Mouse (Mus musculus) intestine, postnatal 0 days (tissue): ENCODE measurements around the gene Gm9918. TPM values are rescaled to one million over a fixed set of nuclear protein-coding genes. Genes with fewer than 3 reads are reported as not detected.

ENCODE experiments used
- ATAC-seq: fragments of 200-750 bp; cut with Nextera tagmentation; 2 replicates; pipeline ENCODE4 v1.8.0; 2017; ENCODE audit warnings: mild to moderate bottlenecking, moderate TSS enrichment, moderate library complexity
- H3K27ac ChIP-seq: fragments of 300-500 bp; sonication (generic); 2 replicates; pipeline ENCODE4 v1.5.1; 2014; ENCODE audit warnings: mild to moderate bottlenecking, low read depth, low read length, moderate library complexity
- H3K27me3 ChIP-seq: fragments of 300-500 bp; sonication (generic); replicated peaks from 2 replicates; pipeline ENCODE4 v1.6.1; 2014; ENCODE audit warnings: low read length, mixed read lengths; ENCODE audit not compliant: control insufficient read depth, insufficient read depth
- H3K36me3 ChIP-seq: fragments of 300-500 bp; sonication (generic); 2 replicates; pipeline ENCODE4 v1.6.1; 2014; ENCODE audit warnings: mild to moderate bottlenecking, moderate library complexity; ENCODE audit not compliant: control insufficient read depth, insufficient read depth
- H3K4me1 ChIP-seq: fragments of 300-500 bp; sonication (generic); replicated peaks from 2 replicates; pipeline ENCODE4 v1.6.1; 2014; ENCODE audit warnings: antibody characterized with exemption, low read length, mixed read lengths; ENCODE audit not compliant: control insufficient read depth, insufficient read depth
- H3K4me2 ChIP-seq: fragments of 300-500 bp; sonication (generic); replicated peaks from 2 replicates; pipeline ENCODE4 v1.6.1; 2014; ENCODE audit warnings: low read depth, mild to moderate bottlenecking, moderate library complexity
- H3K4me3 ChIP-seq: fragments of 300-500 bp; sonication (generic); 2 replicates; pipeline ENCODE4 v1.5.1; 2014; ENCODE audit warnings: low read depth, low read length
- H3K9ac ChIP-seq: fragments of 300-500 bp; sonication (generic); 2 replicates; pipeline ENCODE4 v1.6.1; 2014; ENCODE audit warnings: mild to moderate bottlenecking, low read depth, low read length
- H3K9me3 ChIP-seq: fragments of 300-500 bp; sonication (generic); 2 replicates; pipeline ENCODE4 v1.6.1; 2016; ENCODE audit warnings: mixed run types; ENCODE audit not compliant: control insufficient read depth
- CTCF ChIP-seq: sonication (generic); IDR thresholded peaks from 2 replicates; pipeline ENCODE4 v1.5.1; 2016; ENCODE audit warnings: low read depth, mild to moderate bottlenecking, control low read depth, antibody characterized with exemption, moderate library complexity
- WGBS: fragments of 180-500 bp; shearing (Covaris S2); extraction: QIAGEN DNeasy Blood & Tissue Kit; methylation state at CpG from one replicate; pipeline ENCODE4 v1.1.7; 2014; 5-methylcytosine and 5-hydroxymethylcytosine counted together
- polyA plus RNA-seq: library from polyadenylated mRNA; unstranded; fragments of >200 nt; fragmentation: Nextera tagmentation; extraction: Ambion mirVana; gene quantifications from 2 replicates; pipeline ENCODE4 v1.2.1, GENCODE M21; 2015

The Gm9918 gene
- polyA plus RNA-seq, 1 experiment from 2014 or later: not detected

DNA sequence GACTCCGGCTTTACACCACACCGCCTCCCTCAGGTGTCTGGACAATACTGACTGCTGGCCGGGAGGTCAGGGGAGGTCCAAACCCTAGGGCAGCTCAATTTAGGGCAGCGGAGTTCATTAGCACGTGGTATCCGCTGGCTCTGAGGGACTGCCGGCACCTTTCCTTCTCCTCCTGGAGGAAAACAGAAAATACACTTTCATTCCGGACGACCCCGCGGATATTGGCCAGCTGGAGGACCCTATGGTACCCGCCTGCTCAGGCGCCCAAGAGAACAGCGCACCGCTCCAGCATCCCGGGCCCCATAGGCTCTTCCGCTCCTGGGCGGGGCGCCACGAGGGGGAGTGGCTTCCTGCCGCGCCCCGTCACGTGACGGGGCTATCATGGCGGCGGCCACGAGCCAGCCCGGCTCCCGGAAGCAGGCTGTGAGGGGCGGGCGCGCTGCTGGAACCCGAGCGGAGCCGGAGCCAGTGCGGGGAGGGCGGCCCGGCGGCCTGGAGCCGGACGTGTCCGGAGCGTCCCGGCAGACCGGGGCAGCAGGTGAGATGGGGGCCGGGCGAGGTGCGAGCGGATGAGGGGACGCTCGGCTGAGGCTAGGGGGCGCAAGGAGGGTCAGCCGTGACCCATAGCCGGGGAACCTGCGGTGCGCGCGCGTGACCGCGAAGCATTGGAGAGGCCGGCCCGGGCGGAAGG, 8.9 kb downstream of the Gm9918 start, which contains the start of gene Mfsd5:
Mfsd5 (plus strand) TSS at position 363 of the 691 bp plus-strand sequence.
- H3K4me1 ChIP-seq: peaks cover 3% of the 10 kb centered on the region; the same call in 1 of the 2 replicates
- peak within 1 kb of the TSS; percentile 92 for H3K4me2 ChIP-seq
- peaks cover 15% of the 10 kb centered on the region for H3K36me3 ChIP-seq
- peak within 1 kb of the TSS; percentile 71 for H3K9ac ChIP-seq
- peak within 1 kb of the TSS; percentile 85 for H3K27ac ChIP-seq
- peak; percentile 60 for TF ChIP-seq CTCF
- H3K27me3 ChIP-seq: no peaks in the 10 kb centered on the region
- H3K9me3 ChIP-seq: no peaks in the 10 kb centered on the region
- WGBS: under 1% methylated on average over 65 of the region's 65 CpGs
- peak; percentile 94 for ATAC-seq
- H3K4me3 ChIP-seq: peak within 1 kb of the TSS; percentile 88

DNA sequence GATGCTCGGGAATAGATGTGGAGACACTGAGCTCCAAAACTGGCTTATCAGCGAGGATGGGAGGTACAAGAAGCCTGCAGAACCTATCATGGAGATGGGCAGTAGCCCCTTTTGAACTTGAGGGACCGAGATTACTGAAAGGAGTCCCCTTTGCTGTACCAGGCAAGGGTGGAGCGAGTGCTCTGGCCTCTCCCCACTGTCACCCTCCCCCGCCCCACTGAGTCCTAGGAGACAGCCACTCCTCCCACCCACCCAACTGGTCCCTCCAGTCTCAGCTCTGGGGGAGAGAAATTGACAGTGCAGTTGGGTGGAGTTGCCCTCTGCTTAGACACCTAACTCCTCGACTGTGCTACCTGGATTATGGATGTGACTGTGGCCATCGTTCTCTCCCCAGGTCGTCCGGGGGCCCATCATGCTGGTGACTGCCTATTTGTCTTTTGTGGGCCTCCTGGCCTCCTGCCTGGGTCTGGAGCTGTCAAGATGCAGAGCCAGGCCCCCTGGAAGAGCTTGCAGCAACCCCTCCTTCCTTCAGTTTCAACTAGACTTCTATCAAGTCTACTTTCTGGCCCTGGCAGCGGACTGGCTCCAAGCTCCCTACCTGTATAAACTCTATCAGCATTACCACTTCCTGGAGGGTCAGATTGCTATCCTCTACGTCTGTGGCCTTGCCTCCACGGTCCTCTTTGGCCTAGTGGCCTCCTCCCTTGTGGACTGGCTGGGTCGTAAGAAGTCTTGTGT, 9.6 kb downstream of the Gm9918 start:
- no peaks in the 10 kb centered on the region for H3K27me3 ChIP-seq
- WGBS: 14% methylated on average over 13 of the region's 13 CpGs
- H3K4me1 ChIP-seq: peaks cover 3% of the 10 kb centered on the region; the same call in 1 of the 2 replicates
- peak overlapping the region; percentile 85 for H3K27ac ChIP-seq
- H3K4me3 ChIP-seq: peak overlapping the region; percentile 88
- TF ChIP-seq CTCF: no peak
- peaks cover 15% of the 10 kb centered on the region for H3K36me3 ChIP-seq
- H3K4me2 ChIP-seq: peak overlapping the region; percentile 92
- ATAC-seq: no peak
- peak overlapping the region; percentile 71 for H3K9ac ChIP-seq
- no peaks in the 10 kb centered on the region for H3K9me3 ChIP-seq

GRCm38 (mm10) chr15:102280623-102281022, 10.3 kb downstream of the Gm9918 start:
- Histone ChIP-seq H3K4me1 (peaks cover 3% of the 10 kb centered on the region; the same call in 1 of the 2 replicates), H3K9me3 (no peaks in the 10 kb centered on the region), H3K9ac (no peak overlapping the region), H3K4me3 (no peak overlapping the region), H3K4me2 (peak overlapping the region; percentile 92), H3K27ac (no peak overlapping the region), H3K36me3 (peaks cover 15% of the 10 kb centered on the region), H3K27me3 (no peaks in the 10 kb centered on the region)
- TF ChIP-seq CTCF: no peak
- ATAC-seq: no peak
- 87% methylated on average over 19 of the region's 19 CpGs for WGBS

DNA sequence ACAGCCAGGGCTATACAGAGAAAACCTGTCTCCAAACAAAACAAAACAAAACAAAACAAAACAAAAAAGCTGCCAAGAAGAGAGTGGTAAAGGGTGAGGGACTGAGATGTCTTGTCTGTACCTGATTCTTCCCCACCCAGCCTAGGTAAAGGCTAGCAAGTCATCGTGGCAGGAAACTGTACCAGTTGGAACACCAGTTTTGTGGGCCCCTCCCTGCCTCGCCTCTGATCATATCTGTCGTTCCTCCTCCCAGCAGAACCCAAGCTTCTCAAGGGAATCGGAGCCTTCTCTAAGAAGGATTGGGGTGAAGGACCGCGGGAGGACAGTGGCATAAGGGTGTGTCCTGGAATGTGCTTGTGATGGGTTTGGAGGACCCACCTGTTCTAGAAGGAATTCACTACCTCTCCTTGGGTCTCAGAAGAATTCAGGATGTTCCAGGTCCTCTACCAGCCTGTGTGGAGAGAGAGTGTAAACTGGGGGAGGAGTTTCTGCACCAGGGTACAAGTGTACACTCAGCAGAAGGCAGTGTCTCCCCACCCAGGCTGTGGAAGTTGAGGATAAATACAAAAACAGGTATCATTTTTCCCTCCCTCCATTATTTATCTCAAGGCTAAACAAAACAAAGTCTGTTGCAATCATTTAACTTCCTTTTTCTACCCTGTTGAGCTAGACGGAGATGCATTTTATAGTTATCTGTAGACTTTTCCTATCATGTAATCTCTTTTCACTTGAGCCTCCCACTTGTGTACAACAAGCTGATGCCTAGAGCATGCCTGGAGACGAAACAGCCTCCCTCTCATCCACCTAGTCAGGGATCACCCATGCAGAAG, 12.3 kb downstream of the Gm9918 start:
- 55% methylated on average over 8 of the region's 8 CpGs for whole genome bisulfite sequencing
- no peak for ATAC-seq
- Histone ChIP-seq H3K4me2 (no peak overlapping the region), H3K9me3 (no peaks in the 10 kb centered on the region), H3K4me1 (peaks cover 3% of the 10 kb centered on the region; the same call in 1 of the 2 replicates), H3K36me3 (peaks cover 15% of the 10 kb centered on the region), H3K4me3 (no peak overlapping the region), H3K27ac (no peak overlapping the region), H3K27me3 (no peaks in the 10 kb centered on the region), H3K9ac (no peak overlapping the region)
- no peak for TF ChIP-seq CTCF

GRCm38 (mm10) chr15:102283648-102284047, 13.3 kb downstream of the Gm9918 start:
- peaks cover 15% of the 10 kb centered on the region for H3K36me3 ChIP-seq
- 67% methylated on average over 3 of the region's 3 CpGs for WGBS
- peaks cover 3% of the 10 kb centered on the region; the same call in 1 of the 2 replicates for H3K4me1 ChIP-seq
- H3K4me2 ChIP-seq: no peak overlapping the region
- H3K27ac ChIP-seq: no peak overlapping the region
- no peak overlapping the region for H3K9ac ChIP-seq
- no peak overlapping the region for H3K4me3 ChIP-seq
- H3K27me3 ChIP-seq: no peaks in the 10 kb centered on the region
- no peak for TF ChIP-seq CTCF
- ATAC-seq: no peak
- H3K9me3 ChIP-seq: no peaks in the 10 kb centered on the region

DNA sequence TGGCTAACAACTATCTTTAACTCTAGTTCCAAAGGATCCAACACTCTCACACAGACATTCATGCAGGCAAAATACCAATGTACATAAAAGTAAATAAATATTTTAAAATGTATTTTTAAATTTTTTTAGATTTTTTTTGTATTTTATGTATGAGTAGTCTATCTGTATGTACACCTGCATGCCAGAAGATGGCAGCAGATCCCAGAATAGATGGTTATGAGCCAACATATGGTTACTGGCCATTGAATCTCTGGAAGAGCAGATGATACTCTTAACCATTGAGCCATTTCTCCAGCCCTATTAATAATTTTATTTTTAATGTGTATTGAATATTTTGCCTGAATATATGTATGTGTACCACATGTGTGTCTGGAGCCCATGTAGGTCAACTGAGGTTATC, 17.0 kb downstream of the Gm9918 start:
- H3K36me3 ChIP-seq: no peaks in the 10 kb centered on the region
- H3K4me1 ChIP-seq: no peaks in the 10 kb centered on the region
- no peak overlapping the region for H3K4me2 ChIP-seq
- H3K27me3 ChIP-seq: no peaks in the 10 kb centered on the region
- no peak overlapping the region for H3K4me3 ChIP-seq
- H3K9ac ChIP-seq: no peak overlapping the region
- TF ChIP-seq CTCF: peak; percentile 77
- H3K27ac ChIP-seq: no peak overlapping the region
- H3K9me3 ChIP-seq: no peaks in the 10 kb centered on the region
- ATAC-seq: peak; percentile 37; the same call in 1 of the 2 replicates
